Mouse (Mus musculus) urinary bladder, postnatal 25 days (tissue): ENCODE data around the gene Iffo2.

Source experiments
- DNase-seq: peaks from one replicate; pipeline ENCODE4 v3.0.0; 2022; ENCODE audit warnings: low spot score

Iffo2 gene

DNA sequence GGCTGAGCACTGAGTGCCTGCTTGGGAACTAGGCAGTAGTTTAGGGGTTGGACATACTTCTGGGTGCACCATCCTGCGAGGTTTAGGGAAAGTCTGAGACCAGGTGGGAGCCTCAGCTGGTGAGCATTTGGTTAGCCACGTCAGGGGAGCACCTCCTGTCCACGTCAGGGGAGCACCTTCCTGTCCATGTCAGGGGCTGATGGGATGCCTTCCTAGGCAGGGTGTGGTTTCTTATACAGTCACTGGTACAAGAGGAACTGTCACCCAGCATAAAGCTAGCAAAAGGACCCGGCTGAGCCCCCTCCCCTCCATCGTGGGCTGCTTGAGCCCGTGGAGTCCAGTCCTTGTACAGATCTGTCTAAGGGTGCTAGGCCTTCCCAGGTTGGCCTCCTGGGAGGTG lies 52.0 kb downstream of the Iffo2 start:
- DNase-seq: no peak

DNA sequence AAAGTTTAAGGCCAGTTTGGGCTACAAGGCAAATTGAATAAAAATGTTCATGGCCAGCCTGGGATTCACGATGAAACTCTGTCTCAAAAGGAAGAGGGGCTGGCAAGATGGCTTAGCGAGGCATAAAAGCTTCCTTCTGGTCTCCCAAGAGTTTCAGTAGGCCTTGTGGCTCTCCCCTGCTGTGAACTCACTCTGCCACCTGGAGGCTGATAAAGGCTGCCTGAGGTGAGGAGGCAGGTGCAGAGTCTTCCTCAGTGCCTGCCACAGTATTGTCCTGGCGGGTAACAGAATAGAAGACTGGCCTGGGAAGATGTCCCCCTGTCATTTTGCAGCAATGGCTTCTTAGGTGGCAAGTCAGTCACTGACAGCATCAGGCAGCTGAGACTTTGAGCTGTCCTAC lies 52.6 kb downstream of the Iffo2 start:
- DNase-seq: no peak

DNA sequence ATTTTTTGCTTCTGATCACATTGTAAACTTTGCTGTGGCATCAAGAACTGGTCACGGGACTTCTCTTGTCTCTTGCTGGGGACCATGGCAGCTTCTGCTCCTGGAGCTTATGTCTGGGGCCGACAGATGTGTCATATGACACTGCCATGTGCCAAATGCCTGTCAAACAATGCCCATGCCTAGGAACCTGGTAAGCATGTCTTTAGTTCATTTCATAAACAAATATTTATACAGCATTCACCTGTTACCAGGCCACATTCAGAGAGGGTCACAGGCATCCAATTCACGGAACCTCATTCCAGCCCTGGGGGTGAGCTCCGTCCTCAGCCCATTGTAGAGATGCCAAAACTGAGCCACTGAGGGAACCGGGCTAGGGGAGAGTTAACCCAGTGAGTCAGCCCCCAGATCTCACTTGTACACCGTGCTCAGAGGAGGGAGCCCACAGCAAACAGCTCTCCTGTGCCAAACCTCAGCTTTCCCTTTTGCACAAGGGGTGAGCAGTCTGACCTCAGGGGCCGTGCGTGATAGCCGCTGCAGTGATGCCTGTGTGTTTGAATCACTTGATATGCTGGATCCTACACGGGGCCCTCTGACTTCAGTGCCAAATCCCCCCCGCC lies 53.4 kb downstream of the Iffo2 start:
- no peak for DNase-seq

DNA sequence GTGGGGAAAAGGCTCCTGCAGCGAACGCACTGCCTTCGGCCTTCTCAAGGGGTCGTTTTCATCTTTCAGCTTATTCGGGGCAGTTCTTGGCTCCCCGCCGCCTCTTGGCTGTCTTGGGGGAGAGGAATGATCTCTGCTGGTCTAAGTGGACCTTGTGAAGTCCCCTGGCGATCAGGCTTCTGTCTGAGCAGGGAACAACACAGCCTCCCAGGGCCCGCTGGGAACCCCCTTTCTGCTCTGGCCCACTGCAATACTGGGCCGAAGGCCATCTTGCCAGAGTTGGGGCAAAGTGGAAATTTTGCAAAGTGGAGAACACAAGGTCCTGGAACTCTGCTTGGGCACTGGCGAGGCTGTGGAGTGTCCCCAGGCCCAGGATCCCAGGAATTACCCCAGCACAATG lies 54.4 kb downstream of the Iffo2 start:
- DNase-seq: no peak

DNA sequence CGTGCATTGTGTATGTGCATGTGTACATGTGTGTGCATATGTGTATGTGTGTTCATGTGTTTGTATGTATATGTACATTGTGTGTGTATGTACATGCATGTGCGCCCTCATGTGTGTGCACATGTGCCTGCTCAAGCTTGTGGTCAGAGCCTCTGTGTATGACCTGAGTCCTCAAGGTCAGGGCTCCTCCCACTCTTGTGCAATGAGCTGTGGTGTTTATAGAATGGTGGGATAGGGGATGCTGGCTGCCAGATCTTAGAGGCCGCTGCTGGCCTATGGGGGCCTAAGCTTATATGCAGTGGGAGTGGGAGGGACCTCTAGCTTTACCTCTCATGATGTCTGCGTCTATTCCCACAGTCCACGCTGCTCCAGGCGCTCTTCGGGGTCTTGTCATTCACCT lies 55.4 kb downstream of the Iffo2 start:
- no peak for DNase-seq

DNA sequence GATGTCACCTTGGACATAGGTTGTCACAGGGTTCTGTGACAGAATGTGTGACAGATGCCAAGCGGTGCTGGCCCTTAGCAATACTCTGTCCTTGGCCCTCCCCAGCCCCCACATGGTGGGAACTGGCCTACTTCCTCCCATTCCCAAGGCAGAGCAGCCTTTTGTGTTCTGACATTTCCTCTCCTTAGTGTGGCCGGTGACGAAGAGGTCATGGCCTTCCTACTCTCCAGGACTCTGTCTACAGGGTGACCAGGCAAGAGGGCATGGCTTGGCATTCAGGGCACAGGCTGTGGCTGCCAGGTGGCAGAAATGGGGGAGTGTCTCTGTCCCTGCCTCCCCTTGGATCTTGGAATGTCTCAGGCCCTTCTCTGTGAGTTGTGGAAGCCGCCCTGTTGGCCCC lies 57.0 kb downstream of the Iffo2 start:
- no peak for DNase-seq

DNA sequence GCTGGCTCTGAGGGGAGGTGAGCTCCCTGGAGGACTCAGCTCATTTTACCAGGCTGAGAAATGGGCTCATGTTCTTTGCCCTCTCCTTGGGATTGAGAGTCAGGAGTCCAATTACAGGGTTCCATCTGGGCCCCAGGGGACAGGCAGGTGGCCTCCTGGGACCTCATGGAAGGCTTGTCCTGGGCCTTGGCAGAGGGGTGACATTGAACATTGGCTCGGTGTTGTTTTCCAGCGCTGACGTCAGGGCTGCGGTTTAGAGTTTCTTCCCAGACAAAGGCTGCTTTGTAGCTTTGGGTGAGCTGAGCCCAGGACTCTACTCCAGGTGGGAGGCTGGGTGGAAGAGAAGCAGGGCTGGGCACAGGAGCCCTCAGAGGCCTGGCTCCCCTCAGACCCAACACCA lies 57.4 kb downstream of the Iffo2 start:
- DNase-seq: no peak

DNA sequence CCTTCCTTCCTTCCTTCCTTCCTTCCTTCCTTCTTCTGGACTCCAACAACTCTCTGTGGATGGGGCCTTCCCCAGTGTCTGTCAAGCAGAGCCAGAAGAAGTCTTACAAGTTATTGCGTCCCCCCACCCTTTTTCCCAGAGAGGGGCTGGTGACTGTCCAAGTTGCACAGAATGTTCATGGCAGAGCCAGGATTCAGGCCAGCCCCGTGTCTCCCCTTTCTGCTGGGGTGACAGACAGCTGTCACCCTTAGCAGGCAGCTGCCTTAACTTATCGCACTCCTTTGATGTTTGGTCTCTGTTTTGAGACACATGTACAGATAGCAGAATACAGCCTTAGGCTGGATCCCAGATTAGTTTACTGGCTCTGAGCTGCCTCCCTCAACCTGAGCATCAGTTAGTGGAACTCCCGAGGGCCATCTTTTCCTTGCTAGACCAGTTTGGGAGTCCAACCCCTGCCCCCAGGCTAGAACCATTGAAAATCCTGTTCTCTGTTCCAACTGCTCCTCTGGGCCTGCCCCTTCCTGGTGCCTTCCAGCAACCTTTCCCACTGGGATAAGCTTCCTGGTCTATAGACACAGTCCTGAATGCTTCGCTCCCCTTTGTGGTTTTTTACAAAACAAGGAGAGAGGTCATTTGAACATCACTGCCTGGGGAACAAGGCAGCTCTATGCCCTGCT lies 59.1 kb downstream of the Iffo2 start:
- no peak for DNase-seq

DNA sequence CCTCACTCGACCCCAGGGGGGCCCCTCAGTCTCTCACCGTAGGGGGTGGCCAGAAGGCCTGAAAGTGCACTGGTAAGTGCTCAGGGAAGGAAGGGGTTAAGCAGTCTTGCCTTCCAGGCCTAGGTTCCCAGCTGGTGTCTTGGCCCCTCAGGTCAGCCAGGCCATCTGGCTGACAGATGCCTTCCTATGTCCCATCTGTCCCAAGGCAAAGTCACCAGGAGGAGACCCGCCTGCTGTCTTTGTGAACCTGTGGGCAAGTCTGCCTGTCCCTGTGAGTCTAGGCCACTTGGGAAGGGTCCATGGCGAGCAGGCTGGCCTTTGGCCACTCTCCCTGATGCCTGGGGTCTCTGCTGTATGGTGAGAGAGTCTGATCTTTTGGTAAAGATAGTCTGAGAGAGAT lies 60.1 kb downstream of the Iffo2 start:
- DNase-seq: no peak

DNA sequence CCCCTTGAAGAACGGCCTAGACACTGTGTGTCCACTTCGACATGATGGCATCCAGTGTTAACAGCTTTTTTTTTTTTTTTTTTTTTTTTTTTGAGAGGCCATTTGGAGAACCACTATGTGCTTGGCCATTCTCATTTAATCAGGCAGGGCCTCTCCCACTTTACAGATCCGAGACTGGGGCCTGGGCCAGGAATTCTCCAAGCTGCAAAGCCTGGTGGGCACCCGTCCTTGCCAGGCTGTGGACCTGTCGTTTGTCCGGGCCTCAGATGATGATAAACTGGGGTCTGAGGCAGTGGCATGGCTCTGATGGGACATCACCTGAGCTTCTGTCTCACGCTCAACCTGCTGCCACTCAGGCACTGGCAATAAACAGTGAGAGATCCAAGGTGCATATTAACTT lies 62.5 kb downstream of the Iffo2 start:
- no peak for DNase-seq

DNA sequence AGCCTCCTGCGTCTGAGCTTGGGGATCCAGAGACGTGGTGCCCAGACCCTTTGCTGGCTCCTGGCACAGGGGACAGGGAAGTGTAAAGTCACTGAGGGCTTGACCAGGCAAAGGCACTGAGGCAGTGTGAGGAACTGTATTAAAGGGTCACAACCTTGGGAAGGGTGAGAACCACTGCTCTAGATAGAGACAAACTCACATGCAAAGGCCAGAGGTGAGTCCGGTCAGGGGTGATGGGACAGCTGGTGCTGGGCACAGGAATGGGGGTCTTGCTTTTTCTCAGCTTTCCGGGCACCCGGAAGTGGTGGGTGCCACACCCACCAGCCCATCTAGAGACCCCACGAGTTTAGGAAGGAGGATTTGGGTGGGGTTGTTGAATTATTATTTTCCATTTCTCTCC lies 63.0 kb downstream of the Iffo2 start:
- DNase-seq: no peak

DNA sequence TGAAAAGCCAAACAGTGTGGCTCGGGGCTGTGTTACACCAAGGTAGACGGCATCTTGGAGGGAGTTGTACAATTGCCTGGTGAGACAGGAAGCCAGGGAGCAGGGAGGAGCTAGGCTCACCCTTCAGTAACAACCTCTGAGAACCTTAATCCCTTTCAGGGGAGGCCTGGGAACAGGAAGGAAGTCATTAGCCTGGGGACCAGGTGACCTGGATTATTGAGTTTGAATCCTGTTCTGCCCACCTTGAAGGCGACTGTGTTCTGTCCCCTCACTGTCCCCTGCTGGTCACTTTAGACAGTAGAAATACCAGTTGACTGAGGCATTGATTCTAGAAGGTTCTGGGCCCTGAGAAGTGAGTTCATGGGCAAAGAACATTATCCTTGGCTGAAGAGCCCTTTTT lies 63.7 kb downstream of the Iffo2 start:
- no peak for DNase-seq

DNA sequence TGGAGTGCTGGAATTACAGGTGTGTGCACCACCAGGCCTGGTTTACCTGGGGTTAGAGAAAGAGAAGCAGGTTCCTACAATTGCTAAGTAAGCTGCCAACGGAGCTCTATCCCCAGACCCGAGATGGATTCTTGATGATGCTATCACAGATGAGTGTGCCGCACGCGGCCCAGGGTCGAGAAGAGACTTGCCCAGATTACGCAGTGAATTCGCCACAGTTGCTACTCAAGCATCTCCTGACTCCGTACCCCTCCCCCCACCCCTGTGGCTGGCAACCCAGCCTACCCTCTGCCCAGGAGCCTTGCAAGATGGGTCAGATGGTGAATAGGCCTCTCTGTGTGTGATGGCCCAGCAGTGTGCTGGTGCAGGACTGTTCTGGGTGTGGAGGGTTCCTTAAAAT lies 66.4 kb downstream of the Iffo2 start:
- no peak for DNase-seq

DNA sequence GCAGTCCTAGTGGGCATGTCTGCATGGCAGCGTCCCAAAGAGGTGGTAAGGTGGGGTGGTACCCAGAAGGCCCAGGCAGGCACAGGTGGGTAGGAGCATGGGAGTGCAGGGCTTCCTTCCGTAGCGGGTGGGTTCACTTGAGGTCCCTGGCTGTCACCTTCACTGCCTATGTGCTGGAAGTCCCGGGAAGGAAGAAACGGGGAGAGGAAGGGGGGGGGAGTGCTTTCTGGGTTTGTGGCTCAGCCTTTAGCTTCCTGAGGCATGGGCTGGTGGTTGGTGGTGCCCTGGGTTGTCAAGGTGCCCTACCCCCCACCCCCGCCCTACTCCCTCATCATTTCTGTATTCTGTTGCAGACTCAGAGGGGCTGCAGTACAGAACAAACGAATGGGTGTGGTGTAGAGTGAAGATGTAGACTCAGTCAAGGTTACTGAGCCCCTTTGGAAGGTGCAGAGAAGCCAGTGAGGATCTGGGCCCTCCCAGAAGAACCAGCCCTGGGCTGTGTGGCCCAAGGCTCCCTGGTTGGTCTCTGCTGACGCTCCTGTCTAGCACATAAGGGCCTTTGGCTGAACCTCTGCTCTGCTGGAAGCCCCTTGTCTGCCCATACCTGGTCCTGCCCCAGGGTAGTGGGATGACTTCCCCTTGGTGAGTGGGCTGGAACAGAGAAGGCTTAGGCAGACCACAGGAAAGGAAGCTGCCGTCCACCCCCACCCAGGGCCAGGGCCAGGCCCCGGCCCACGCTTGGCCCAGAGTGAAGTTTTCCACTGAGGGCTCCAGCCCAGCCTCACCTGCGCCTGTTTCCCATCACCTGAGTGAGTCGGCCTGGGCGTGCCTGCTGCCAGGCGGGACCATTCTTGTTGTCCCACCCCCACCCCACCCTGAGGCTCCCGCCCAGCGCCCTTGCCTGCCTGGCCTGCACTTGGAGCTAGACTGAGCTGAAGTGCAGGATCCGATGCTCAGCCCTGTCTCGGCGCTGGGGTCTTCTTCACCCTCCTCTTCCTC lies 67.2 kb downstream of the Iffo2 start:
- DNase-seq: no peak

DNA sequence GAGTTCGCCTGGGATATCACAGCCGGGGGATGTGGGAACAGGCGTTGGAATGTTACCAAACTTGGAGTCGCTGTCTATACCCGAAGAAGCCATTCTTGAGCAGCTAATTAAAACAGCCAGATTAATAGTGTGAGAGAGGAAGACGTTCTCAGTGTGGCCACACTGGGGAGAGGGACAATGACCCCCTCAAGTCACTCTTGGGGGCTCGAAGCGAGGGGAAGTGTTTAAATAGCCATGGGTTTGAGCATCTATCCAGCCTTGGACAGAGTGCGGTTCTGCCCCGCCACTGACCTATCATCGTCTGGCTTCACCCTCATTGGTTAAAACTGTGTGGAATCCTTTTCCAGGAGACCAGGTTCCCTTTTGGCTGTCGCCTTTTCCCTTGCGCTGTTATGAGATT lies 68.0 kb downstream of the Iffo2 start:
- no peak for DNase-seq

DNA sequence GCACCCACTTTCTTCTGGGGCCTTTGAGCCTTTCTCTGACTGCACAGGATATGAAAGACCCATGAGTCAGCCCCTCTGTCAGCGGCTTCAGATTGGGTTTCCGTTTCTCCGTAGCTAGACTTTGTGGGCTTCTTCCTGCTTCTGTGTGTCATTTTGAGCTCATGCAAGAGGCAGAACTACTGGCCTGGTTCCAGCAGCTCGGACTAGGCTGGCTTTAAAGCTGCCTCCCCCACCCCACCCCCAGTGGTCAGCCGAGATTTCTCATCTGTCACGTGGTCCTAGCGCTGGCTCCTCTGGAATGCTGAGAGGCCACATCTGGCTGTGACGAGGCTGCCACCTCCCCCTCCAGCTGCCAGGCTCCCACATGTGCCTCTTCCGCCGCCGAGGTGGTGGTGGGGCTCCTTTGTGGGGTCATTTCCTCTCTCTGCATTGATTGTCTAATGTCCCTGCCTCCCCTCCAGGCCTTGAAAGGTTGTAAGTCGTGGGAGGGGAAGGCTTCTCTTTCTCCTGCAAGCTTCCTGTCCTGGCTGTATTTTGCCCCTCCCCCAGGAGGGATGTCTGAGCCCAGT lies 68.7 kb downstream of the Iffo2 start:
- peak; percentile 84 for DNase-seq

DNA sequence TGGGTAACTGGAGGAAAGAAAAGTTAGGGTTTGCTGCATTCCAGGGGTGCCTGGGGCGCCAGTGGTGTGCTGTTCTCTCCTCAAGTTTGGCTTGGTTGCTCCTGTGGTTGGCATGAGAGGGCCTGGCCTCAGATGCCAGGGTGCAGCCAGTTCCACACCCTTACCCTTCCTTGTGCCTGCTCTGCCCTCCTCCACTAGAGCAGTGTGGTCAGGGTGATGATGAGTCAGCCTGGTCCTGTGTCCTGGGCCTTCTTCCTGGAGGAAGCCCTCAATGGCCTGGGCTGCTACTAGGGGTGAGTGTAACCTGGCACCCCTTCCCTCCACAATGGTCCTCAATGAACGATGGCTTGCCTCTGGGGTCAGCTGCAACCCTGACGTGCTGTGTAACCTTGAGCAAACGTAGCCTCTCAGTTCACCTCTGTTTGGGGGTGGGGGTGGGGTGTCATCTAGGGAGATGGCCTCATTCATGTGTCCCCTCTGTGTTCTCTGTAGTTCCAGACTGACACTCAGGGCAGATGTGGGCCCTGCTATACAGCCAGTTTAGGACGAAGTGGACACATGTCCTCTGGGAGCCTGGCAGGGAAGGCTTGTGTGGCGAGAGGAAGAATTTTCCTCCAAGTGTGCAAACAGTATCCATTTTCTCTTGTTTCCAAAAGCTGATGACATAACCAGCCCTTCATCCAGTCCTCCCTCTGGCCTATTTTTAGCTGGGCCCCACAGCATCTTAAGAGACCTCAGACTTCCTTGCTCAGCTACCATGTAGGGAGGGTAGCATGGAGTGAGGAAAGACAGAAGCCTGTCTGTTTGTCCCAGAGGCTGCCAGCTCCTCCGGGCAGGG lies 71.4 kb downstream of the Iffo2 start:
- no peak for DNase-seq

DNA sequence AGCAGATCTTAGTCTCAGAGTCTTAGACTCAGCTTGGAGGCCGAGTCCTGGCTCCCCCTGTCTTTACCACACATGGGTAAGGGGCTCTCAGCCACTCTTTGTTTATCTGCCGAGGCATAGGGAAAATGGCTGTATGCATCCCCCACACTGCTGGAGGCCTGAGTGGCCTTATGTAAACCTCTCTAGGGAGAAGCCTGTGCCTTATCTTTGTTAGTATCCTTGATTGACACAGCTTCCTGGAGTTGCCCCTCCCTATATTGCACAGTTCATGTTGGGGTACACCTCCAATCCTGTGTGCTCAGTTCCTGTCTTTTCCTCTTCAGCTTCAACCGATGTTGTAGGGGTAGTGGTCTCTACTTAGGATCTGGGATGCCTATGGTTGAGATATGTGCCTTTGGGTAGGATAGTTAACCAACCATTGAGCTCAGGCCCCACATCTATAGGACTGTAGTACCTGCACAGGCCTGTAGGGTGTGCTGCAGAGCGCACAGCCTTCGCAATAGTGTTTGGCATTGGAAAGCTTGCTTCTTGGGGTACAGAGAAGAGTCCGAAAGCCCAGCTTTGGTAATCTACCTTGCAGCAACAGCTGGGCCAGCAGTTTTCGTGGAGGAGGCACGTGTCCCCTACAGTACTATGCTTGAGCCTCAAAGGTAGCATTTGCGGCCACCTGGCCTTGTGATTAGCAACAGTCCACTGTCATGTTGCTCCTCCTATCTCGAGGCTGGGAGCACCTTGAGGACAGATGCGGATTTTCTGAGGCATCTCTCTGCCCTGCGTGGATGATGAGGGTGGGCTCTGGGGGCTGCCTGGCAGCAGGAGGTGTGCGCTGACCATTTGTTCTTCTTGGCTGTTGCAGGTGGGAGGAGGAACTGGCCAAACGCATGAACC lies 72.3 kb downstream of the Iffo2 start, which contains the start of gene Gm21969:
Gene Gm21969 (plus strand): TSS at position 830 of the 888 bp plus-strand sequence.
- peak; percentile 36 for DNase-seq

DNA sequence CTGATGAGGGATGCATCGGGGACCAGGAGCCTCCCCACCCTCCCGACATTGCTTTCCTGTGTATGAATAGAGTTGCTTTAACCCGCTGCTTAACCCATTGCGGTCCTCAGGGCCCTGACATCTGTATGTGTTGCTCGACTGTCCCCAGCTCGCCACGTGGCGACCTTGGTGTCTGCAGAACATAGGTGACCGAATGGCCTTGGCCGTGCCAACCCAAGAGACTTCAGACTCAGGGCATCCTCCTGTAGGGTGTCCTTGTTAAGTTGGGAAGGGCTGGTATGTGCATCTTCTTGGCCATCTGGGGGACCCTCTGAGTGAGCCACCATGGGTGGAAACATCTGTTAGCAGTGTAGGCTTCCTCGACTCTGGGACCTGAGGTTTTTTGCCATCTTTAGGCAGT lies 74.9 kb downstream of the Iffo2 start:
- no peak for DNase-seq

DNA sequence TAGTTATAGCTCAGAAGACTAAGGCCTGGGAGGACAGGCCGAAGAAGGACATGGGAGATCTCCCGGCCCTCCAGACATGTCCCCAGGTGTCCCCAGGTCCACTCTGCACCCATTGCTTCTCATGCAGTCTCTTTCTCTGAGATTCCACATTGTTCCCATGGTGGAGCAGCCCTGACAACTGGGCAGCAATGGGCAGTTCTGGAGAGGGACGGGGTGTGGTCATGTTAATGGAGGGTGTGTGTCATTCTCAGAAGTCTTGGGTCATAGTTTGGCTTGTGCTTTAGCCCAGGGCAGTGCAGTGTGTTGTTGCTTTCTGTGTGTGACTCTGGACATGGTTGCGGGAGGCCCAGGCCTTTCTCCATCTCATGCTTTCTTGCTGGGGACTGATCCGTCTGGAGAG lies 76.4 kb downstream of the Iffo2 start:
- DNase-seq: no peak

DNA sequence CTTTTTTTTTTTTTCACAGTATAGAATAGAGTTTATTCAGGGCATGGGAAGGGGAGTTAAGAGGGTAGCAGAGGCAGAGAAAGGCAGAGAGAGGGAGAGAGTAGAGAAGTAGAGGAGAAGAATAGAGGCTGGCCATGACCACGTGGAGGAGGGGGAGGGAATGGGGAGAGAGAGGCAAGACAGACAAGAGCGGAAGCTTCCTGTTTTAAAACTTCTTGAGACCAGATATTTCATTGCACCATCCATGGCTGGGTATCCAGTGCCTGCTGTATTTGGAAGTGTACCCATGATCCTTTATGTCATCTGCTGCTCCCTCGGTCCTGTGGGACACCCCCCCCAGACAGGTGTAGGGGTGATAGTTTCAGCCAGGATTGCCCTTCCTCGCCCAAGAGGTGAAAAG lies 78.6 kb downstream of the Iffo2 start:
- no peak for DNase-seq
